ENCODE assay signal across 33 mouse cellular contexts in genomic region chr13:111258016-111258415, GRCm38 (mm10). TPM values are rescaled to one million over a fixed set of nuclear protein-coding genes. Genes with fewer than 3 reads are reported as not detected.
DNase-seq lines count a peak whose midpoint lies in the region; ATAC-seq and TF ChIP-seq lines count a peak whose summit lies in the region.
"Had no signal": no experiment of that assay in that cellular context is flagged by ENCODE, and none has a peak within 500 bp of the region (broad histone marks: within the 10 kb centered on the region; RNA-seq: fewer than 3 reads in every experiment).

No protein-coding gene starts in this region.

- peak; percentile 48 for DNase-seq in CD4-positive helper T cell, adult 2 months (ENCODE audit: low read depth, low spot score)
- DNase-seq in urinary bladder, postnatal 25 days (ENCODE audit: low spot score): no peak
- DNase-seq in kidney, adult 11 months: no peak
- DNase-seq: adrenal gland, adult 2 months; adrenal gland, postnatal 25 days; cerebellum, adult 11-12 months; cerebellum, adult 8-10 months; cerebellum, postnatal 10 days; cerebellum, postnatal 36 days; gastrocnemius, postnatal 10 days; gastrocnemius, postnatal 36 days; heart, adult 2 months; heart, postnatal 36 days; kidney, adult 18-20 months had no signal

- no peak overlapping the region for H3K9ac ChIP-seq in intestine, postnatal 0 days (ENCODE audit: low read depth, low read length)
- H3K9ac ChIP-seq: forebrain, embryonic 13.5 days; hindbrain, embryonic 13.5 days had no signal

- ATAC-seq in CD4-positive, CD25-positive, alpha-beta regulatory T cell, adult 4 months: peak; percentile 61
- 0 out of 2 replicates have a peak, but pooled peaks have one; percentile 29 for ATAC-seq in common myeloid progenitor, adult 5-6 weeks (replicated peaks; ENCODE audit: low read depth, poor library complexity, severe bottlenecking)
- ATAC-seq in intestine, postnatal 0 days: no peak
- ATAC-seq: forebrain, embryonic 13.5 days; forebrain, embryonic 16.5 days; hindbrain, embryonic 16.5 days; Patski had no signal

- no peak overlapping the region for H3K4me2 ChIP-seq in intestine, postnatal 0 days (replicated peaks; ENCODE audit: low read depth)
- H3K4me2 ChIP-seq: forebrain, embryonic 13.5 days; heart, embryonic 11.5 days; hindbrain, embryonic 13.5 days had no signal

- H3K4me1 ChIP-seq in intestine, postnatal 0 days (replicated peaks; ENCODE audit: control insufficient read depth, insufficient read depth, low read length): no peaks in the 10 kb centered on the region
- H3K4me1 ChIP-seq: hindbrain, embryonic 13.5 days had no signal

- no peak overlapping the region for H3K4me3 ChIP-seq in intestine, postnatal 0 days (ENCODE audit: low read depth, low read length)
- H3K4me3 ChIP-seq: forebrain, embryonic 10.5 days; forebrain, embryonic 13.5 days; heart, adult 2 months; hindbrain, embryonic 10.5 days; hindbrain, embryonic 13.5 days had no signal

- TF ChIP-seq CTCF in intestine, postnatal 0 days (IDR thresholded peaks at IDR 0.05; ENCODE audit: low read depth): no peak

- H3K9me3 ChIP-seq in intestine, postnatal 0 days (ENCODE audit: control insufficient read depth): no peaks in the 10 kb centered on the region
- H3K9me3 ChIP-seq: forebrain, embryonic 10.5 days; forebrain, embryonic 13.5 days; hindbrain, embryonic 10.5 days; hindbrain, embryonic 13.5 days had no signal

- H3K27me3 ChIP-seq in intestine, postnatal 0 days (replicated peaks; ENCODE audit: control insufficient read depth, insufficient read depth, low read length): no peaks in the 10 kb centered on the region
- H3K27me3 ChIP-seq: forebrain, embryonic 13.5 days; hindbrain, embryonic 13.5 days; Patski had no signal

- no peaks in the 10 kb centered on the region for H3K36me3 ChIP-seq in intestine, postnatal 0 days (ENCODE audit: control insufficient read depth, insufficient read depth)
- H3K36me3 ChIP-seq: forebrain, embryonic 10.5 days; hindbrain, embryonic 10.5 days; hindbrain, embryonic 13.5 days had no signal

- no peak overlapping the region for H3K27ac ChIP-seq in intestine, postnatal 0 days (ENCODE audit: low read depth, low read length)
- H3K27ac ChIP-seq: forebrain, embryonic 10.5 days; forebrain, embryonic 13.5 days; heart, adult 2 months; hindbrain, embryonic 10.5 days; hindbrain, embryonic 13.5 days had no signal

- whole genome bisulfite sequencing in intestine, postnatal 0 days: 65% methylated on average over 4 of the region's 4 CpGs

RNA-seq across cellular contexts. Expression of gene Actbl2, which starts 3.2 kb away (rescaled TPM):
- polyA plus RNA-seq in CD4-positive, CD25-positive, alpha-beta regulatory T cell, adult 4 months (2017; shearing (Covaris generic)): not detected
- total RNA-seq in common myeloid progenitor, adult 5-6 weeks (2017): not detected in 2 replicates
- not detected in 2 replicates for polyA plus RNA-seq in intestine, postnatal 0 days (2015; fragmentation: Nextera tagmentation; extraction: Ambion mirVana)
- total RNA-seq: adrenal gland, adult 2 months; adrenal gland, postnatal 25 days; ES-E14; gastrocnemius, adult 18-20 months; gastrocnemius, postnatal 10 days; gastrocnemius, postnatal 36 days; granulocyte monocyte progenitor cell, adult 5-6 weeks; heart, adult 2 months; heart, postnatal 36 days had no signal
- polyA plus RNA-seq: adrenal gland, adult 2 months; embryonic facial prominence, embryonic 11.5 days; embryonic facial prominence, embryonic 14.5 days; forebrain, embryonic 10.5 days; forebrain, embryonic 13.5 days; forebrain, embryonic 16.5 days; heart, adult 2 months; heart, embryonic 11.5 days; heart, embryonic 14.5 days; heart, postnatal 0 days; hindbrain, embryonic 10.5 days; hindbrain, embryonic 13.5 days; hindbrain, embryonic 16.5 days; intestine, embryonic 14.5 days; Patski had no signal
